Comparison of ENCODE assay signal across 17 mouse cellular contexts in the genomic region with DNA sequence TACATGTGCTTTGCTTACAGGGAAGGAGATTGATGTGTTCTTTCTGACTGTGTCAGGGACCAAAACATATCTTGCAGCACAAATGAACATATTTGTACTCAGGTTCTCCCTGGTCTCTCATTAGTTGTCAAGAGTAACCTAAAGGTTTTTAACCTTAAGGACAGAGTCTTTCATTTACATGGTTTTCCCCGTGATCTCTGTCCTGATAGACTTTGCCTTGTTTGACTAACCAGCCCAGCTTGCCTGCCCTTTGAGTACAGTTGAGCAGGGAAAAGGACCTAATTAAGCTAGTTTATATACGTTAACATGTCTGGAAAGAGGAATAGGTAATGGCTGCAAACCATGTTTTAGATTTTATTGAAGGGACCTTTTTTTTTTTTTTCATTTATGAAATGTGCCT.
"Had no signal": no experiment of that assay in that cellular context is flagged by ENCODE, and none has a peak within 500 bp of the region (broad histone marks: within the 10 kb centered on the region; RNA-seq: fewer than 3 reads in every experiment).

No protein-coding gene starts in this region.

- H3K9me3 ChIP-seq: lung, embryonic 15.5 days; megakaryocyte, embryonic 14.5 days; midbrain, embryonic 13.5 days; midbrain, embryonic 15.5 days; neural tube, embryonic 12.5 days; stomach, embryonic 15.5 days had no signal

- ATAC-seq: lung, postnatal 0 days; midbrain, embryonic 13.5 days; midbrain, embryonic 15.5 days had no signal

- H3K4me2 ChIP-seq: lung, embryonic 15.5 days; midbrain, embryonic 11.5 days; midbrain, embryonic 13.5 days; midbrain, embryonic 15.5 days; neural tube, embryonic 12.5 days; stomach, embryonic 15.5 days had no signal

- H3K9ac ChIP-seq: lung, embryonic 15.5 days; midbrain, embryonic 13.5 days; midbrain, embryonic 15.5 days; neural tube, embryonic 12.5 days; stomach, embryonic 15.5 days had no signal

- H3K4me3 ChIP-seq: lung, embryonic 15.5 days; megakaryocyte, embryonic 14.5 days; midbrain, embryonic 13.5 days; midbrain, embryonic 15.5 days; neural tube, embryonic 12.5 days; stomach, embryonic 15.5 days had no signal

- H3K27me3 ChIP-seq: lung, embryonic 15.5 days; megakaryocyte, embryonic 14.5 days; midbrain, embryonic 13.5 days; midbrain, embryonic 15.5 days; neural tube, embryonic 12.5 days; stomach, embryonic 15.5 days had no signal

- H3K27ac ChIP-seq: lung, embryonic 15.5 days; macrophage; midbrain, embryonic 13.5 days; midbrain, embryonic 15.5 days; neural tube, embryonic 12.5 days; stomach, embryonic 15.5 days; stomach, postnatal 0 days had no signal

- H3K4me1 ChIP-seq: lung, embryonic 15.5 days; megakaryocyte, embryonic 14.5 days; midbrain, embryonic 15.5 days; neural tube, embryonic 12.5 days; stomach, embryonic 15.5 days had no signal

- DNase-seq: lung, adult 2 months; lung, postnatal 14 days; lung, postnatal 36 days; right cerebral cortex, postnatal 14 days; thymus, adult 2 months; thymus, postnatal 25 days; thymus, postnatal 4 days had no signal

- H3K36me3 ChIP-seq: lung, embryonic 15.5 days; midbrain, embryonic 13.5 days; midbrain, embryonic 15.5 days; neural tube, embryonic 12.5 days; stomach, embryonic 15.5 days had no signal
